Mouse (Mus musculus) Muller cell, postnatal 12 days (primary cell): ENCODE data around the gene Ankrd24.
"Not testable (repeated sequence)": the region's sequence is repeated elsewhere in the genome, so short reads cannot be mapped to it uniquely, and the experiment has no call there.

Source experiments
- DNase-seq: peaks from one replicate; pipeline ENCODE4 v3.0.0-alpha.2; 2015; ENCODE audit errors: inconsistent ontology term

Ankrd24 gene

DNA sequence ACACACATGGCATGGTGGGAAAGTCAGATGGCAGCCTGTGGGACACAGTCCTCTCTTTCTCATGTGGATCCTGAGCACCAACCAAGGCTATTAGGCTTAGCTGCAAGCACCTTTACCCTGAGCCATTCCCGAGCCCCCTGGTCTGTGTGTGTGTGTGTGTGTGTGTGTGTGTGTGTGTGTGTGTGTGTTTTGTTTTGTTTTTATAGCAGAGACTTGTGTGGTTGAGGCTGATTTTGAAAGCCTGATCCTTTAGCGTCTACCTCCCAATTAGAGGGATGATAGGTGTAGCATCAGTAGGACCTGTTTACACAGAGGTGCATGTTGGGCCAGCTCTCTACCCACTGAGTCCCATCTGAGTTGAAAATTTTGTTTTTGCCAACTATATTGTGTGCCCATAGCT is 15.8 kb downstream of the Ankrd24 start:
- no peak for DNase-seq

DNA sequence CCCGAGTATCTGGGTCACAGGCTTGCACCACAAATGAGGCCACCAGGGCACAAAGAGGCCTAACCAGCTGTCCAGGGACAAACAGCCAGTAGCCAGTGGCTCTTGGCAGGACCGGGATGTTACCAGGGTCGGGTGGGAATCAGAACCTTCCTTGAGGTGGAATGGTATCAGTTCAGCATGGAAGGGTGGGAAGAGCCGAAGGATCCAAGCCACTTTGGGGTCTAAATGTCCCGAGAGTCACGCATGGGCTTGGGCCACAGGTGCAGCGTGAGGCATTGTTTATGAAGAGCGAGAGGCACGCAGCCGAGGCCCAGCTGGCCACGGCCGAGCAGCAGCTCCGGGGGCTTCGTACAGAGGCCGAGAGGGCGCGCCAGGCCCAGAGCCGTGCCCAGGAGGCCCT is 16.4 kb downstream of the Ankrd24 start:
- DNase-seq: no peak

DNA sequence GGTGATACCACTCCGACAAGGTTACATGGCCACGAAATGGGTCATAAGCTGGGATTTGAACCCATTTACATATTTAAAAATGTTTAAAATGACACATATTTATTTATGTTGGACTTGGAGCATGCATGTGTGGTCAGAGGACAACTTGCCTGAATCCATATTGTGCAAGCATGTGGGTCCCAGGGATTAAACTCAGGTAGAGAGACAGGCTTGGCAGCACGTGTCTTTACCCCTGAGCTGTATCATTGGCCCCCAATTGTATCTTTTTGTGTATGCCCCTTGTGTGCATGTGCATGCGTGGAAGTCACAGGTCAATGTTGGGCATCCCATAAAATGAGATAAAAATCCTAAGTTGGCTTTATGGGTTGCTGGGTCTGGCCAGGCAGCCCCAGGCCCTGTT is 17.1 kb downstream of the Ankrd24 start:
- no peak for DNase-seq

DNA sequence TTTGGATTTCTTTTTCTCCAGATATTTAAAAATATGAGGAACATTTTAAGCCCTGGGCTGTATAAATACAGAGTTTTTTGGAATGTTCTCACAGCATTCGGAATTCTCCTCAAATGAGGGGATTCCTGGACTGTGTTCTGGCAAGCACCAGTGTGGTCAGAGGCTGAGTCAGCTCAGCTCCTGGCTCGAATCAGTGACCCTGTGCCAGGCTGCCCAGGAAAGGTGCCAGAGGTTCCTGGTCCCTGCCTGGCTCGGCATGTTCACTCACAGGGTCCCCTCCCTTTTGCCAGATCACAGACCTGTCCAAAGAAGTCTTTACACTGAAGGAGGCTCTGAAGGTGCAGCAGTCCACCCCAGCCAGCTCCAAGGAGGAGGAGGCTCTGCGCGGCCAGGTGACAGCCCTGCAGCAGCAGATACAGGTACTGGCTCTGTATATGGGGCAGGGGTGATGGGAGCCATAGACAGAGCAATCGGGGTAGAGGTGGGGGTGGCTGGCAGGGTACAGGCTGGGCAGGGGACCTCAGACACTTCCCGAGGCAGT is 17.7 kb downstream of the Ankrd24 start:
- DNase-seq: peak; percentile 65

DNA sequence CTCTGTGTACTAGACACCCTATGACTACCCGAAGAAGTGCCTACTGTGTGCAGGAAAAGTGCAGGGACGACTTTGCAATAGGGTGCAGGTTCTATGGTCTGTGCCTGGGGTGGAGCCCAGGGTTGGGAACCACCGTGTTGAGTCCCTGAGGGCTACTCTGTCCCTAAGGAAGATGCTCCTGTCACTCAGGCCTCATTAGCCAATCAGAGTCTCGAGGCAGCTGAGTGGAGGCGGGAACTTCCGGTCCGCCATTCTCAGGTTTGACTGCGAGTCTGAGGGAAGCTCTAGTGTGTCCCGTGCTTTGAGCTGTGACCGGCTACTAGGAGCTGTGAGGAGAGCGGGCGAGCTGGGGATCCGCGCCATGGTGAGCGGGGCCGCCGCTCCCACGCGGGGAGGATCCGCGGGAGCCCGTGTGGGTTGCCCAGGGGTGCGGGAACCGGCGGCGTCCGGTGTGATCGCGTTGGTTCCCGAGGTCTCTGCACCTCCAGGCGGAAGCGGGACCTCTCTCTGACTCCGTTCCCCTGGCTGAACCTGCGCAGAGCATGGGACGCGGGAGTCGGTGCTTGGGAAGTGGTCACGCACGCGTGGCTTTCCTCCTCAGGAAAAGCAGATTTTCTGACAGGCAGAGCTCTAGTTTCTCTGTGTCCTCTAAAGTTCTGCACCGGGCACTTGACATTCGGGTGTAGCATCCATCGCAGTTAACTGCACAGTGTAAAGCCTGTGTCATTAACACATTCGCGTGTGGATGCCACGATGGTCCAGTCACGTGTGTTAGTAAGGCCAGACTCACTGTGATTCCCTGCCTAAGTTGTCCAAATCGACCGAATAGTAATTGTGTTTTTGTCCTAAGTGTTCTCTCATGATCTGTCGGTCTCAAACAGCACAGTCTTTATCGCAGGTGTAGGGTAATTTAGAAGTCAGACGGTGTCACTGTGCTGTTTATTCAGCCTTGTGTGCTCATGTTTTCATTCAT is 20.7 kb downstream of the Ankrd24 start, which contains the start of gene Gm10778:
Gene Gm10778 (plus strand): TSS at position 257 of the 973 bp plus-strand sequence.
- peak; percentile 93 for DNase-seq

DNA sequence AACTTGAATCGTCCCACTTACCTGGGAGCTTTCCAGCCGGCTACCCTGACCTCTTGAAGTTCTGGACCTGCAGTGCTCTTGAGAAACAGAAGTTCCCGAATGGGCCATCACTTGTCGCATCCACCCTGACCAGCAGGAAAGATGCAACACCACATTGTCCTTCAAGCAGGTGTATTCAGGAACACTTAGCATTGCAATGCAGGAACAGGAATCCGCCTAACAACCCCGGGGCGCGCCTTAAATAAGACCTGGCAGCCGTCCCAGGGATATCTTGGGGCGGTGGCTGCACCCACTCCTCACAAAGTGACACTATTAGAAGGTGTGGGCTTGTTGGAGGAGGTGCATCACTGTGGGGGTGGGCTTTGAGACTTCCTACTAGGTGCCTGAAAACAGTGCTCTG is 26.8 kb downstream of the Ankrd24 start:
- no peak for DNase-seq

DNA sequence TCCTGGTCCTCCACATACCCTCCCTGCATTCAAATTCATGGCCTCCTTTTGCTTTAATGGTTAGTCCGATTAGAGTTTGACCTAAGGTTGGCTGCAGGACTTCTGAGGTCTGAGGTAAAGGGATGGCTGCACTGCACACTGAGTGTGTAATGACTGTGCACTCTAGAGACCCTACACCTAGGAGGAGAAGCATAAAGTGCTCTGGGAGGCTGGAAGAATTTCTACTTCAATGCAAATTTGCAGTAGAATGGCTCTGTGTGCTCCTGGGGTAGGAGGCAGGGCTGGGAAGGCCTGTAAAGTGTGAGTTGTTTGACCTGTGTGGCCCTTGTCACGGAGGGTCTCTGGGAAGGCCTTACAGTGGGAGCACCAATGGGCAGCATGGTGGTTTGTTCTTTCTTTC is 27.8 kb downstream of the Ankrd24 start:
- DNase-seq: no peak

DNA sequence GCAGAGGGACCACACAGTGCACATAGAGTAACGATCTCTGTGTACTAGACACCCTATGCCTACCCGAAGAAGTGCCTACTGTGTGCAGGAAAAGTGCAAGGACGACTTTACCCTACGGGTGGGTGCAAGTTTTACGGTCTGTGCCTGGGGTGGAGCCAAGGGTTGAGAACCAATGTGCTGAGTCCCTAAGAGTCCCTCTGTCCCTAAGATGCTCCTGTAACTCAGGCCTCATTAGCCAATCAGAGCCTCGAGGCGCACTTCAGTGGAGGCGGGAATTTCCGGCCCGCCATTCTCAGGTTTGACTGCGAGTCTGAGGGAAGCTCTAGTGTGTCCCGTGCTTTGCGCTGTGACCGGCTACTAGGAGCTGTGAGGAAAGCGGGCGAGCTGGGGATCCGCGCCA is 58.8 kb downstream of the Ankrd24 start:
- not testable (repeated sequence) for DNase-seq
